Mouse (Mus musculus) limb, embryonic 14.5 days (tissue): Measurements from ENCODE around the gene Hoxd8. TPM values are rescaled to one million over a fixed set of nuclear protein-coding genes. Genes with fewer than 3 reads are reported as not detected.

Experiments used
- ATAC-seq: fragments of 200-750 bp; cut with Nextera tagmentation; 2 replicates; pipeline ENCODE4 v1.8.0; 2017; ENCODE audit warnings: low read depth, moderate number of reproducible peaks, moderate TSS enrichment; ENCODE audit not compliant: low FRiP score
- DNase-seq: peaks from one replicate; pipeline ENCODE4 v3.0.0-alpha.2; 2015; ENCODE audit warnings: low spot score
- H3K27ac ChIP-seq: fragments of 300-500 bp; sonication (generic); replicated peaks from 2 replicates; pipeline ENCODE4 v1.5.1; 2014; ENCODE audit warnings: low read depth, mild to moderate bottlenecking, low read length, moderate library complexity, mixed read lengths
- H3K27me3 ChIP-seq: fragments of 300-500 bp; sonication (generic); 2 replicates; pipeline ENCODE4 v1.6.1; 2014; ENCODE audit warnings: low read length, mixed read lengths; ENCODE audit not compliant: control insufficient read depth, insufficient read depth
- H3K36me3 ChIP-seq: fragments of 300-500 bp; sonication (generic); 2 replicates; pipeline ENCODE4 v1.6.1; 2014; ENCODE audit warnings: mild to moderate bottlenecking, low read length, moderate library complexity, mixed read lengths; ENCODE audit not compliant: control insufficient read depth, insufficient read depth
- H3K4me1 ChIP-seq: fragments of 300-500 bp; sonication (generic); 2 replicates; pipeline ENCODE4 v1.6.1; 2014; ENCODE audit warnings: antibody characterized with exemption, low read length, mixed read lengths; ENCODE audit not compliant: control insufficient read depth, insufficient read depth
- H3K4me2 ChIP-seq: fragments of 300-500 bp; sonication (generic); replicated peaks from 2 replicates; pipeline ENCODE4 v1.6.1; 2014; ENCODE audit warnings: low read depth, mild to moderate bottlenecking, low read length, moderate library complexity; ENCODE audit not compliant: severe bottlenecking
- H3K4me3 ChIP-seq: fragments of 300-500 bp; sonication (generic); replicated peaks from 2 replicates; pipeline ENCODE4 v1.5.1; 2014; ENCODE audit warnings: low read length
- H3K9ac ChIP-seq: fragments of 300-500 bp; sonication (generic); 2 replicates; pipeline ENCODE4 v1.6.1; 2014; ENCODE audit warnings: mild to moderate bottlenecking, low read depth, low read length, moderate library complexity; ENCODE audit not compliant: severe bottlenecking
- H3K9me3 ChIP-seq: fragments of 300-500 bp; sonication (generic); 2 replicates; pipeline ENCODE4 v1.6.1; 2016; ENCODE audit warnings: low read length; ENCODE audit not compliant: control insufficient read depth
- POLR2A ChIP-seq: fragments of 200-500 bp; IDR thresholded peaks from 2 replicates; pipeline ENCODE4 v1.8.0; 2012; ENCODE audit warnings: inconsistent platforms, mild to moderate bottlenecking, moderate library complexity, borderline replicate concordance; ENCODE audit not compliant: insufficient read depth, insufficient read length; ENCODE audit errors: extremely low read depth
- WGBS: fragments of 180-500 bp; shearing (Covaris S2); extraction: QIAGEN DNeasy Blood & Tissue Kit; methylation state at CpG from one replicate; pipeline ENCODE4 v1.1.7; 2014; 5-methylcytosine and 5-hydroxymethylcytosine counted together
- microRNA counts: library from miRNA; unstranded; fragments of <30 nt; microRNA quantifications from one replicate; lab custom pipeline; 2016
- microRNA-seq: library from miRNA; unstranded; fragments of <30 nt; microRNA quantifications from one replicate; pipeline ENCODE4, GENCODE M21; 2016
- polyA plus RNA-seq, 2 experiments: library from polyadenylated mRNA; depleted of rRNA in 1 of 2; stranded (reverse) in 1 of 2; unstranded in 1 of 2; fragments of >200 nt; fragmentation: Nextera tagmentation in 1 of 2; extraction: Ambion mirVana in 1 of 2; gene quantifications; 2 replicates each; pipeline versions ENCODE4 v1.2.1 to v1.2.3; 2012 to 2014

Hoxd8 gene
- polyA plus RNA-seq, 2 experiments = 12.7 to 12.8 TPM

GRCm38 (mm10) chr2:74752431-74753174 lies 48.2 kb downstream of the Hoxd8 start:
- TF ChIP-seq POLR2A = no peak
- no peak overlapping the region for H3K27ac ChIP-seq
- H3K9me3 ChIP-seq = no peaks in the 10 kb centered on the region
- WGBS = 4% methylated on average over 44 of the region's 45 CpGs
- H3K4me3 ChIP-seq = peak overlapping the region; percentile 31
- DNase-seq (no peak), ATAC-seq (no peak)
- peaks cover 15% of the 10 kb centered on the region for H3K4me1 ChIP-seq
- peak overlapping the region; percentile 61 for H3K4me2 ChIP-seq
- H3K36me3 ChIP-seq = no peaks in the 10 kb centered on the region
- H3K27me3 ChIP-seq = peaks cover 74% of the 10 kb centered on the region
- H3K9ac ChIP-seq = no peak overlapping the region; the same call in 1 of the 2 replicates

- Histone ChIP-seq H3K4me2 (peak overlapping the region; percentile 61), H3K4me1 (peaks cover 15% of the 10 kb centered on the region), H3K4me3 (peak overlapping the region; percentile 31), H3K27ac (no peak overlapping the region), H3K27me3 (peaks cover 74% of the 10 kb centered on the region), H3K9me3 (no peaks in the 10 kb centered on the region), H3K36me3 (no peaks in the 10 kb centered on the region), H3K9ac (no peak overlapping the region)
- TF ChIP-seq POLR2A = no peak
- ATAC-seq (no peak), DNase-seq (no peak)
- WGBS = 4% methylated on average over 18 of the region's 25 CpGs
Observed at GRCm38 (mm10) chr2:74753175-74753523, 48.7 kb downstream of the Hoxd8 start.

- whole genome bisulfite sequencing = 37% methylated on average over 5 of the region's 5 CpGs
- ATAC-seq = no peak
- no peaks in the 10 kb centered on the region for H3K9me3 ChIP-seq
- H3K4me2 ChIP-seq = no peak overlapping the region
- no peaks in the 10 kb centered on the region for H3K36me3 ChIP-seq
- peaks cover 15% of the 10 kb centered on the region for H3K4me1 ChIP-seq
- H3K27me3 ChIP-seq = peaks cover 70% of the 10 kb centered on the region
- H3K4me3 ChIP-seq = no peak overlapping the region
- H3K9ac ChIP-seq = no peak overlapping the region
- no peak for TF ChIP-seq POLR2A
- H3K27ac ChIP-seq = no peak overlapping the region
- no peak for DNase-seq
Observed at GRCm38 (mm10) chr2:74753711-74754110, 49.3 kb downstream of the Hoxd8 start.

MicroRNAs encoded within 50 kb of the gene (microRNA counts, 519-probe panel; counts per million panel counts)
- microRNA mmu-miR-10b (lab: Ali Mortazavi, UCI) = 3,574 counts per million, percentile 72 among the panel's probes with 10 or more counts

Small RNAs within 50 kb of the gene (microRNA-seq; reads per million reads assigned to microRNA genes)
- gene Gm44463 (not detected), gene Mir10b (11,758 reads per million, percentile 94 among the genes with 10 or more reads in this experiment)

Other genes starting within 250 kb of the Hoxd8 start
- gene Lnpk, start 125.2 kb upstream of the Hoxd8 start, polyA plus RNA-seq (2012; rRNA removed) = 26.5 and 27.4 TPM in 2 replicates
- 35.3 and 38.4 TPM in 2 replicates for gene Lnpk, start 125.2 kb upstream of the Hoxd8 start, polyA plus RNA-seq (2014; fragmentation: Nextera tagmentation; extraction: Ambion mirVana)
- gene Evx2, start 45.1 kb upstream of the Hoxd8 start, polyA plus RNA-seq (2012; rRNA removed) = 8.9 and 15.2 TPM in 2 replicates
- 2.3 and 3.4 TPM in 2 replicates for gene Evx2, start 45.1 kb upstream of the Hoxd8 start, polyA plus RNA-seq (2014; fragmentation: Nextera tagmentation; extraction: Ambion mirVana)
- 109 and 150 TPM in 2 replicates for gene Hoxd13, start 36.3 kb upstream of the Hoxd8 start, polyA plus RNA-seq (2012; rRNA removed)
- 54.6 and 70.5 TPM in 2 replicates for gene Hoxd13, start 36.3 kb upstream of the Hoxd8 start, polyA plus RNA-seq (2014; fragmentation: Nextera tagmentation; extraction: Ambion mirVana)
- 43.3 and 58.3 TPM in 2 replicates for gene Hoxd12, start 29.6 kb upstream of the Hoxd8 start, polyA plus RNA-seq (2012; rRNA removed)
- 38.4 and 53.0 TPM in 2 replicates for gene Hoxd12, start 29.6 kb upstream of the Hoxd8 start, polyA plus RNA-seq (2014; fragmentation: Nextera tagmentation; extraction: Ambion mirVana)
- gene Hoxd11, start 25.1 kb upstream of the Hoxd8 start, polyA plus RNA-seq (2012; rRNA removed) = 40.0 and 60.8 TPM in 2 replicates
- gene Hoxd11, start 25.1 kb upstream of the Hoxd8 start, polyA plus RNA-seq (2014; fragmentation: Nextera tagmentation; extraction: Ambion mirVana) = 21.4 and 30.0 TPM in 2 replicates
- 37.9 and 39.4 TPM in 2 replicates for gene Hoxd10, start 12.7 kb upstream of the Hoxd8 start, polyA plus RNA-seq (2012; rRNA removed)
- 18.3 and 26.1 TPM in 2 replicates for gene Hoxd10, start 12.7 kb upstream of the Hoxd8 start, polyA plus RNA-seq (2014; fragmentation: Nextera tagmentation; extraction: Ambion mirVana)
- gene Hoxd9, start 6.9 kb upstream of the Hoxd8 start, polyA plus RNA-seq (2012; rRNA removed) = 19.6 and 25.7 TPM in 2 replicates
- gene Hoxd9, start 6.9 kb upstream of the Hoxd8 start, polyA plus RNA-seq (2014; fragmentation: Nextera tagmentation; extraction: Ambion mirVana) = 7.6 and 8.7 TPM in 2 replicates
- 2.3 and 2.8 TPM in 2 replicates for gene Hoxd3, start 7.3 kb downstream of the Hoxd8 start, polyA plus RNA-seq (2012; rRNA removed)
- gene Hoxd3, start 7.3 kb downstream of the Hoxd8 start, polyA plus RNA-seq (2014; fragmentation: Nextera tagmentation; extraction: Ambion mirVana) = 0.59 and 0.95 TPM in 2 replicates
- gene Hoxd4, start 7.3 kb downstream of the Hoxd8 start, polyA plus RNA-seq (2012; rRNA removed) = 14.7 and 17.8 TPM in 2 replicates
- gene Hoxd4, start 7.3 kb downstream of the Hoxd8 start, polyA plus RNA-seq (2014; fragmentation: Nextera tagmentation; extraction: Ambion mirVana) = 0.63 and 0.73 TPM in 2 replicates
- 5.0 and 5.9 TPM in 2 replicates for gene Gm28230, start 22.1 kb downstream of the Hoxd8 start, polyA plus RNA-seq (2012; rRNA removed)
- gene Gm28230, start 22.1 kb downstream of the Hoxd8 start, polyA plus RNA-seq (2014; fragmentation: Nextera tagmentation; extraction: Ambion mirVana) = 0.18 and 0.21 TPM in 2 replicates
- 0.50 and 0.59 TPM in 2 replicates for gene Hoxd1, start 58.4 kb downstream of the Hoxd8 start, polyA plus RNA-seq (2012; rRNA removed)
- 0.44 and 0.48 TPM in 2 replicates for gene Hoxd1, start 58.4 kb downstream of the Hoxd8 start, polyA plus RNA-seq (2014; fragmentation: Nextera tagmentation; extraction: Ambion mirVana)
- gene Mtx2, start 121.2 kb downstream of the Hoxd8 start, polyA plus RNA-seq (2012; rRNA removed) = 69.0 and 72.4 TPM in 2 replicates
- 121 and 132 TPM in 2 replicates for gene Mtx2, start 121.2 kb downstream of the Hoxd8 start, polyA plus RNA-seq (2014; fragmentation: Nextera tagmentation; extraction: Ambion mirVana)